Mouse (Mus musculus) CH12F3 (cell line): ENCODE measurements around the gene Cmtm3.
"Not testable (repeated sequence)": the region's sequence is repeated elsewhere in the genome, so short reads cannot be mapped to it uniquely, and the experiment has no call there.

Experiments
- in situ Hi-C: fragments of 300-500 bp; cut with MboI; formaldehyde crosslinking; loops from 2 replicates; pipeline ENCODE4 v1.14.3; 2020; ENCODE audit warnings: low sequenced_read_pairs

Gene Cmtm3

GRCm38 (mm10) chr8:104339229-104339982 lies at the start of gene Cmtm3:
Gene Cmtm3 (plus strand): TSS chr8:104339410.
- in situ Hi-C loops = no loop called here

GRCm38 (mm10) chr8:104293081-104293480 lies 46.1 kb upstream of the Cmtm3 start, which contains the start of gene Cmtm2a:
Gene Cmtm2a (minus strand): TSS chr8:104293181.
- in situ Hi-C loops = not testable (repeated sequence)

GRCm38 (mm10) chr8:104294396-104294795 lies 44.8 kb upstream of the Cmtm3 start:
- in situ Hi-C loops = no loop called here

- in situ Hi-C loops = not testable (repeated sequence)
These were observed 37.6 kb upstream of the Cmtm3 start for GRCm38 (mm10) chr8:104301577-104301976.

GRCm38 (mm10) chr8:104302536-104302935 lies 36.7 kb upstream of the Cmtm3 start:
- in situ Hi-C loops = not testable (repeated sequence)

- in situ Hi-C loops = no loop called here
These were observed 34.2 kb upstream of the Cmtm3 start for GRCm38 (mm10) chr8:104304962-104305361.

- in situ Hi-C loops = not testable (repeated sequence)
These were observed 30.9 kb upstream of the Cmtm3 start for GRCm38 (mm10) chr8:104308341-104308740.

GRCm38 (mm10) chr8:104309441-104310155 lies 29.6 kb upstream of the Cmtm3 start, which contains the start of the genes Gm45711 and Cmtm1:
Gene Gm45711 (minus strand): TSS chr8:104310081.
Gene Cmtm1 (minus strand): TSS chr8:104310145.
- in situ Hi-C loops = not testable (repeated sequence)

- in situ Hi-C loops = not testable (repeated sequence)
These were observed 27.2 kb upstream of the Cmtm3 start for GRCm38 (mm10) chr8:104312023-104312422.

- in situ Hi-C loops = no loop called here
These were observed 25.9 kb upstream of the Cmtm3 start for GRCm38 (mm10) chr8:104313311-104313710.

GRCm38 (mm10) chr8:104321267-104321666 lies 17.9 kb upstream of the Cmtm3 start, which contains the start of gene Gm11020:
Gene Gm11020 (plus strand): TSS chr8:104321567.
- in situ Hi-C loops = not testable (repeated sequence)

- in situ Hi-C loops = not testable (repeated sequence)
These were observed 17.3 kb upstream of the Cmtm3 start, which contains the start of gene Cmtm2b for GRCm38 (mm10) chr8:104321930-104322329. Gene Cmtm2b (plus strand): TSS chr8:104322230.

GRCm38 (mm10) chr8:104332665-104333631 lies 6.3 kb upstream of the Cmtm3 start:
- in situ Hi-C loops = no loop called here

- in situ Hi-C loops = no loop called here
These were observed 5.4 kb upstream of the Cmtm3 start for GRCm38 (mm10) chr8:104333786-104334185.

- in situ Hi-C loops = no loop called here
These were observed 5.0 kb upstream of the Cmtm3 start for GRCm38 (mm10) chr8:104334196-104334595.

GRCm38 (mm10) chr8:104336806-104337205 lies 2.4 kb upstream of the Cmtm3 start:
- in situ Hi-C loops = no loop called here

GRCm38 (mm10) chr8:104337890-104338289 lies 1.3 kb upstream of the Cmtm3 start:
- in situ Hi-C loops = no loop called here

- in situ Hi-C loops = no loop called here
These were observed 698 bp downstream of the Cmtm3 start for GRCm38 (mm10) chr8:104339983-104340232.

- in situ Hi-C loops = no loop called here
These were observed 1.3 kb downstream of the Cmtm3 start for GRCm38 (mm10) chr8:104340233-104341105.

- in situ Hi-C loops = no loop called here
These were observed 1.9 kb downstream of the Cmtm3 start for GRCm38 (mm10) chr8:104341106-104341561.
